ENCODE assay signal across 17 mouse cellular contexts in genomic region chr9:9001170-9001569, GRCm38 (mm10). TPM values are rescaled to one million over a fixed set of nuclear protein-coding genes. Genes with fewer than 3 reads are reported as not detected.
A peak's percentile ranks its signal among the peaks of the same experiment; 100 is the strongest.
DNase-seq lines count a peak whose midpoint lies in the region; ATAC-seq and TF ChIP-seq lines count a peak whose summit lies in the region.
"Had no signal": no experiment of that assay in that cellular context is flagged by ENCODE, and none has a peak within 500 bp of the region (broad histone marks: within the 10 kb centered on the region; RNA-seq: fewer than 3 reads in every experiment).

No protein-coding gene starts in this region.

- TF ChIP-seq EP300 in stomach, postnatal 0 days (optimal IDR thresholded peaks at IDR 0.05): no peak

- H3K27ac ChIP-seq in embryonic facial prominence, embryonic 11.5 days (replicated peaks; ENCODE audit: low read depth, low read length): no peak overlapping the region
- H3K27ac ChIP-seq in embryonic facial prominence, embryonic 10.5 days (replicated peaks): no peak overlapping the region
- H3K27ac ChIP-seq in kidney, postnatal 0 days: no peak overlapping the region
- H3K27ac ChIP-seq in midbrain, embryonic 14.5 days (replicated peaks; ENCODE audit: low read depth, low read length): no peak overlapping the region
- H3K27ac ChIP-seq in midbrain, embryonic 11.5 days (ENCODE audit: low read depth, low read length): no peak overlapping the region
- H3K27ac ChIP-seq in stomach, postnatal 0 days (replicated peaks): no peak overlapping the region
- H3K27ac ChIP-seq: heart, embryonic 13.5 days; hindbrain, embryonic 13.5 days; limb, embryonic 15.5 days; macrophage had no signal

- no peak overlapping the region for H3K4me2 ChIP-seq in embryonic facial prominence, embryonic 11.5 days (ENCODE audit: low read depth, low read length)
- H3K4me2 ChIP-seq in kidney, postnatal 0 days (ENCODE audit: low read length): no peak overlapping the region
- H3K4me2 ChIP-seq in midbrain, embryonic 14.5 days (ENCODE audit: low read length): no peak overlapping the region
- no peak overlapping the region for H3K4me2 ChIP-seq in midbrain, embryonic 11.5 days
- H3K4me2 ChIP-seq in stomach, postnatal 0 days (replicated peaks; ENCODE audit: low read depth): no peak overlapping the region
- H3K4me2 ChIP-seq: heart, embryonic 13.5 days; hindbrain, embryonic 13.5 days; limb, embryonic 15.5 days had no signal

- H3K9me3 ChIP-seq in embryonic facial prominence, embryonic 11.5 days (replicated peaks; ENCODE audit: control insufficient read depth, low read length): no peaks in the 10 kb centered on the region
- no peaks in the 10 kb centered on the region for H3K9me3 ChIP-seq in embryonic facial prominence, embryonic 10.5 days
- H3K9me3 ChIP-seq in kidney, postnatal 0 days (replicated peaks; ENCODE audit: low read length): no peaks in the 10 kb centered on the region
- H3K9me3 ChIP-seq in midbrain, embryonic 14.5 days (ENCODE audit: control insufficient read depth, low read length): no peaks in the 10 kb centered on the region
- H3K9me3 ChIP-seq in midbrain, embryonic 11.5 days (ENCODE audit: control insufficient read depth, low read length): no peaks in the 10 kb centered on the region
- H3K9me3 ChIP-seq in stomach, postnatal 0 days (ENCODE audit: control insufficient read depth, low read length): no peaks in the 10 kb centered on the region
- H3K9me3 ChIP-seq: heart, embryonic 13.5 days; hindbrain, embryonic 13.5 days; limb, embryonic 15.5 days had no signal

- peak; percentile 52 for TF ChIP-seq CTCF in kidney, postnatal 0 days (IDR thresholded peaks at IDR 0.05; ENCODE audit: low read depth)
- TF ChIP-seq CTCF in stomach, postnatal 0 days (IDR thresholded peaks at IDR 0.05; ENCODE audit: low read depth): peak; percentile 61

- H3K9ac ChIP-seq in embryonic facial prominence, embryonic 11.5 days (replicated peaks; ENCODE audit: low read length): no peak overlapping the region
- no peak overlapping the region for H3K9ac ChIP-seq in kidney, postnatal 0 days (ENCODE audit: low read depth, low read length)
- H3K9ac ChIP-seq in midbrain, embryonic 14.5 days (replicated peaks; ENCODE audit: low read length): no peak overlapping the region
- no peak overlapping the region for H3K9ac ChIP-seq in midbrain, embryonic 11.5 days (ENCODE audit: low read length)
- H3K9ac ChIP-seq in stomach, postnatal 0 days (ENCODE audit: low read length): no peak overlapping the region
- H3K9ac ChIP-seq: heart, embryonic 13.5 days; hindbrain, embryonic 13.5 days; limb, embryonic 15.5 days had no signal

- H3K4me3 ChIP-seq in embryonic facial prominence, embryonic 11.5 days (ENCODE audit: low read depth, low read length): no peak overlapping the region
- no peak overlapping the region for H3K4me3 ChIP-seq in embryonic facial prominence, embryonic 10.5 days
- no peak overlapping the region for H3K4me3 ChIP-seq in kidney, postnatal 0 days (replicated peaks; ENCODE audit: low read depth, low read length)
- no peak overlapping the region for H3K4me3 ChIP-seq in midbrain, embryonic 14.5 days (replicated peaks; ENCODE audit: low read depth, low read length)
- H3K4me3 ChIP-seq in midbrain, embryonic 11.5 days (ENCODE audit: low read depth, low read length): no peak overlapping the region
- no peak overlapping the region for H3K4me3 ChIP-seq in stomach, postnatal 0 days (ENCODE audit: low read depth, low read length)
- H3K4me3 ChIP-seq: heart, embryonic 13.5 days; hindbrain, embryonic 13.5 days; limb, embryonic 15.5 days had no signal

- no peaks in the 10 kb centered on the region for H3K27me3 ChIP-seq in embryonic facial prominence, embryonic 11.5 days (ENCODE audit: control insufficient read depth, insufficient read depth, low read length)
- no peaks in the 10 kb centered on the region for H3K27me3 ChIP-seq in embryonic facial prominence, embryonic 10.5 days (replicated peaks; ENCODE audit: low read depth, poor library complexity, severe bottlenecking)
- H3K27me3 ChIP-seq in kidney, postnatal 0 days (ENCODE audit: insufficient read depth, low read length): no peaks in the 10 kb centered on the region
- no peaks in the 10 kb centered on the region for H3K27me3 ChIP-seq in midbrain, embryonic 14.5 days (ENCODE audit: control insufficient read depth, insufficient read depth, low read length)
- H3K27me3 ChIP-seq in midbrain, embryonic 11.5 days (ENCODE audit: control insufficient read depth, insufficient read depth, low read length): no peaks in the 10 kb centered on the region
- no peaks in the 10 kb centered on the region for H3K27me3 ChIP-seq in stomach, postnatal 0 days (ENCODE audit: control insufficient read depth, insufficient read depth, low read length)
- H3K27me3 ChIP-seq: heart, embryonic 13.5 days; hindbrain, embryonic 13.5 days; limb, embryonic 15.5 days had no signal

- ATAC-seq in embryonic facial prominence, embryonic 11.5 days (replicated peaks; ENCODE audit: insufficient number of reproducible peaks, low FRiP score, low TSS enrichment, low read depth): no peak
- ATAC-seq in kidney, postnatal 0 days (replicated peaks; ENCODE audit: low FRiP score, low read depth): no peak
- no peak for ATAC-seq in midbrain, embryonic 14.5 days (ENCODE audit: low FRiP score, low TSS enrichment)
- ATAC-seq in midbrain, embryonic 11.5 days (ENCODE audit: low FRiP score): no peak
- no peak for ATAC-seq in stomach, postnatal 0 days (ENCODE audit: low FRiP score, low TSS enrichment)

- DNase-seq in embryonic facial prominence, embryonic 11.5 days (ENCODE audit: low spot score): peak; percentile 13
- no peak for DNase-seq in embryonic facial prominence, embryonic 10.5 days (ENCODE audit: low spot score)
- peak; percentile 41 for DNase-seq in kidney, postnatal 0 days (ENCODE audit: low spot score)
- no peak for DNase-seq in kidney, postnatal 36 days
- DNase-seq in midbrain, embryonic 14.5 days: peak; percentile 49
- no peak for DNase-seq in midbrain, embryonic 11.5 days (ENCODE audit: low spot score, missing footprints)
- no peak for DNase-seq in stomach, postnatal 0 days (ENCODE audit: low spot score)
- no peak for DNase-seq in cerebellum, adult 9-10 months
- DNase-seq: adrenal gland, adult 2 months; cerebellum, postnatal 36 days; gastrocnemius, postnatal 14 days; right cerebral cortex, postnatal 14 days had no signal

- no peaks in the 10 kb centered on the region; the same call in 1 of the 2 replicates for H3K36me3 ChIP-seq in embryonic facial prominence, embryonic 11.5 days (replicated peaks; ENCODE audit: control insufficient read depth, insufficient read depth, low read depth, low read length)
- H3K36me3 ChIP-seq in embryonic facial prominence, embryonic 10.5 days (replicated peaks): peaks cover 38% of the 10 kb centered on the region
- 0 out of 2 replicates have a peak, but pooled peaks cover 8% of the 10 kb centered on the region for H3K36me3 ChIP-seq in kidney, postnatal 0 days (ENCODE audit: insufficient read depth, low read length)
- H3K36me3 ChIP-seq in midbrain, embryonic 14.5 days (ENCODE audit: control insufficient read depth, insufficient read depth, low read length): 0 out of 2 replicates have a peak, but pooled peaks cover 5% of the 10 kb centered on the region
- H3K36me3 ChIP-seq in midbrain, embryonic 11.5 days (ENCODE audit: control insufficient read depth, insufficient read depth, low read length): no peaks in the 10 kb centered on the region
- no peaks in the 10 kb centered on the region for H3K36me3 ChIP-seq in stomach, postnatal 0 days (ENCODE audit: control insufficient read depth, insufficient read depth, low read length)

- no peaks in the 10 kb centered on the region for H3K4me1 ChIP-seq in embryonic facial prominence, embryonic 11.5 days (ENCODE audit: control insufficient read depth, insufficient read depth, low read length)
- H3K4me1 ChIP-seq in embryonic facial prominence, embryonic 10.5 days: no peaks in the 10 kb centered on the region
- H3K4me1 ChIP-seq in kidney, postnatal 0 days (replicated peaks; ENCODE audit: insufficient read depth, low read length): no peaks in the 10 kb centered on the region
- H3K4me1 ChIP-seq in midbrain, embryonic 14.5 days (ENCODE audit: control insufficient read depth, insufficient read depth, low read length): no peaks in the 10 kb centered on the region
- H3K4me1 ChIP-seq in midbrain, embryonic 11.5 days (ENCODE audit: control insufficient read depth, insufficient read depth, low read length): no peaks in the 10 kb centered on the region
- H3K4me1 ChIP-seq in stomach, postnatal 0 days (replicated peaks; ENCODE audit: control insufficient read depth, insufficient read depth): no peaks in the 10 kb centered on the region
- H3K4me1 ChIP-seq: heart, embryonic 13.5 days; hindbrain, embryonic 13.5 days; limb, embryonic 15.5 days had no signal

RNA-seq across cellular contexts. Expression of gene Gm16485, which starts 29.6 kb away (rescaled TPM):
- polyA plus RNA-seq in embryonic facial prominence, embryonic 11.5 days (2014; fragmentation: Nextera tagmentation; extraction: Ambion mirVana): 0.10 TPM in 1 of 2 replicates, not detected in the other
- polyA plus RNA-seq in embryonic facial prominence, embryonic 10.5 days (2016; fragmentation: Nextera tagmentation; extraction: Ambion mirVana): 0.08 TPM in 1 of 2 replicates, not detected in the other
- 0.09 and 0.20 TPM in 2 replicates for polyA plus RNA-seq in kidney, postnatal 0 days (2015; fragmentation: Nextera tagmentation; extraction: Ambion mirVana)
- 0.45 and 0.55 TPM in 2 replicates for polyA plus RNA-seq in midbrain, embryonic 14.5 days (2014; fragmentation: Nextera tagmentation; extraction: Ambion mirVana)
- not detected in 2 replicates for polyA plus RNA-seq in midbrain, embryonic 11.5 days (2014; fragmentation: Nextera tagmentation; extraction: Ambion mirVana)
- polyA plus RNA-seq in stomach, postnatal 0 days (2015; fragmentation: Nextera tagmentation; extraction: Ambion mirVana): 0.02 and 0.05 TPM in 2 replicates
- polyA plus RNA-seq: adrenal gland, adult 2 months; C2C12; heart, embryonic 13.5 days; macrophage had no signal

Comparison
In these comparisons a context has a peak if more than half of its experiments do, and no peak if none do; other contexts are left out.
1. DNase-seq: peak in embryonic facial prominence, embryonic 11.5 days (single experiment), kidney, postnatal 0 days (single experiment) and midbrain, embryonic 14.5 days (single experiment); none in embryonic facial prominence, embryonic 10.5 days (single experiment), kidney, postnatal 36 days (0 of 2), midbrain, embryonic 11.5 days (single experiment), stomach, postnatal 0 days (single experiment) and cerebellum, adult 9-10 months (single experiment).